19 mouse cellular contexts compared by ENCODE assay signal in the genomic region with DNA sequence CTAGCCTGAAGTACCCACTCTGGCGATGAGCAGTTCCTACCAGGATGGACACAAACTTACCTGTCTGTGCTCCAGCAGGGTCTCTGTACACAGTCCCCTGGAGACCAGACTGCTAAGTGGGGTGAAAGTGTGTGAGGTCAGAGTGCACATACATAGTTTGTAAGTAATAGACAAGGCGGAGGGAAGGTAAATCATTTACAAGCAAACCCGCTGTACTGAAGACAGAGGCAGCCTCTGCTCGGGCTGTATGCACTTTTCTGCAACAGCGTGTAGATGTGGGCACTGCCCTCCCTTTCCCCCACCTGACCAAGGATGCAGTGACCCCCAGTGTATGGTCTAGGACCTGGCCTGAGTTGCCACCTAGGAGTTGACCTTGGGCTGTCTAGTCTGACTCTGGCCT. TPM values are rescaled to one million over a fixed set of nuclear protein-coding genes. Genes with fewer than 3 reads are reported as not detected.
A peak's percentile ranks its signal among the peaks of the same experiment; 100 is the strongest.
DNase-seq lines count a peak whose midpoint lies in the region; ATAC-seq lines count a peak whose summit lies in the region.
"Had no signal": no experiment of that assay in that cellular context is flagged by ENCODE, and none has a peak within 500 bp of the region (broad histone marks: within the 10 kb centered on the region; RNA-seq: fewer than 3 reads in every experiment).

No protein-coding gene starts in this region.

- DNase-seq in intestine, embryonic 14.5 days (ENCODE audit: low spot score), result no peak
- DNase-seq in kidney, adult 9 months, result peak; percentile 72
- peak; percentile 62 to 75 for DNase-seq in kidney, postnatal 25 days
- no peak for DNase-seq in left cerebral cortex, adult 9 months (ENCODE audit: low spot score in 2 of 2)
- no peak for DNase-seq in retina, embryonic 14.5 days (ENCODE audit: low spot score)
- DNase-seq in embryo, embryonic 11 days, result no peak
- DNase-seq: adrenal gland, postnatal 10 days; cerebellum, postnatal 10 days; gastrocnemius, postnatal 25 days; heart, adult 2 months; lung, adult 2 months; lung, postnatal 4 days; right cerebral cortex, postnatal 4 days; thymus, postnatal 14 days had no signal

- H3K9me3 ChIP-seq in intestine, embryonic 14.5 days (ENCODE audit: control insufficient read depth, low read length), result no peaks in the 10 kb centered on the region
- H3K9me3 ChIP-seq in intestine, embryonic 15.5 days, result no peaks in the 10 kb centered on the region
- H3K9me3 ChIP-seq: embryonic facial prominence, embryonic 13.5 days; forebrain, embryonic 15.5 days; midbrain, embryonic 10.5 days had no signal

- H3K4me1 ChIP-seq in intestine, embryonic 14.5 days (replicated peaks; ENCODE audit: control insufficient read depth, insufficient read depth, low read length), result peaks cover 11% of the 10 kb centered on the region
- H3K4me1 ChIP-seq in intestine, embryonic 15.5 days (replicated peaks), result peaks cover 18% of the 10 kb centered on the region

- peak; percentile 44; the same call in 1 of the 2 replicates for ATAC-seq in intestine, embryonic 14.5 days (replicated peaks; ENCODE audit: low FRiP score, low TSS enrichment, low read depth)
- ATAC-seq in intestine, embryonic 15.5 days, result peak; percentile 76
- ATAC-seq: forebrain, embryonic 15.5 days; Patski had no signal

- no peaks in the 10 kb centered on the region for H3K36me3 ChIP-seq in intestine, embryonic 14.5 days (ENCODE audit: control insufficient read depth, insufficient read depth, low read length)
- H3K36me3 ChIP-seq in intestine, embryonic 15.5 days, result no peaks in the 10 kb centered on the region
- H3K36me3 ChIP-seq: embryonic facial prominence, embryonic 13.5 days; forebrain, embryonic 15.5 days; midbrain, embryonic 10.5 days had no signal

- no peaks in the 10 kb centered on the region for H3K27me3 ChIP-seq in intestine, embryonic 14.5 days (replicated peaks; ENCODE audit: control insufficient read depth, insufficient read depth, low read length)
- no peaks in the 10 kb centered on the region; the same call in 1 of the 2 replicates for H3K27me3 ChIP-seq in intestine, embryonic 15.5 days (replicated peaks)
- H3K27me3 ChIP-seq: forebrain, embryonic 15.5 days had no signal

- WGBS in intestine, embryonic 14.5 days, result 46% methylated on average over 5 of the region's 5 CpGs
- WGBS in intestine, embryonic 15.5 days, result 43% methylated on average over 5 of the region's 5 CpGs

- H3K4me3 ChIP-seq in intestine, embryonic 14.5 days (ENCODE audit: low read depth, low read length), result no peak overlapping the region
- H3K4me3 ChIP-seq in intestine, embryonic 15.5 days (replicated peaks), result no peak overlapping the region
- H3K4me3 ChIP-seq: embryonic facial prominence, embryonic 13.5 days; forebrain, embryonic 15.5 days; heart, adult 2 months; midbrain, embryonic 10.5 days had no signal

- H3K4me2 ChIP-seq in intestine, embryonic 14.5 days (ENCODE audit: low read length), result no peak overlapping the region
- H3K4me2 ChIP-seq in intestine, embryonic 15.5 days (replicated peaks), result peak overlapping the region; percentile 34; the same call in 1 of the 2 replicates
- H3K4me2 ChIP-seq: embryonic facial prominence, embryonic 13.5 days; forebrain, embryonic 15.5 days had no signal

- H3K9ac ChIP-seq in intestine, embryonic 14.5 days (ENCODE audit: low read length), result no peak overlapping the region
- H3K9ac ChIP-seq in intestine, embryonic 15.5 days, result no peak overlapping the region
- H3K9ac ChIP-seq: embryonic facial prominence, embryonic 13.5 days; forebrain, embryonic 15.5 days had no signal

- H3K27ac ChIP-seq in intestine, embryonic 14.5 days (ENCODE audit: low read depth), result no peak overlapping the region
- H3K27ac ChIP-seq in intestine, embryonic 15.5 days, result no peak overlapping the region
- H3K27ac ChIP-seq: embryonic facial prominence, embryonic 13.5 days; forebrain, embryonic 15.5 days; heart, adult 2 months; midbrain, embryonic 10.5 days had no signal

RNA-seq across cellular contexts. Expression of a gene that starts 20.6 kb away (rescaled TPM):
- polyA plus RNA-seq in intestine, embryonic 14.5 days (2014; fragmentation: Nextera tagmentation; extraction: Ambion mirVana), result 0.47 and 0.54 TPM in 2 replicates
- 0.30 and 0.45 TPM in 2 replicates for polyA plus RNA-seq in intestine, embryonic 15.5 days (2015; fragmentation: Nextera tagmentation; extraction: Ambion mirVana)
- polyA plus RNA-seq: heart, adult 2 months; Patski had no signal

RNA-seq across cellular contexts. Expression of a gene that starts 57.9 kb away (rescaled TPM):
- polyA plus RNA-seq in intestine, embryonic 14.5 days (2014; fragmentation: Nextera tagmentation; extraction: Ambion mirVana), result 0.35 TPM in 1 of 2 replicates, not detected in the other
- polyA plus RNA-seq in intestine, embryonic 15.5 days (2015; fragmentation: Nextera tagmentation; extraction: Ambion mirVana), result 0.13 and 0.27 TPM in 2 replicates

Comparison
In these comparisons a context has a peak if more than half of its experiments do, and no peak if none do; other contexts are left out.
1. DNase-seq: peak in kidney, adult 9 months (single experiment) and kidney, postnatal 25 days (2 of 2); none in intestine, embryonic 14.5 days (single experiment), left cerebral cortex, adult 9 months (0 of 2), retina, embryonic 14.5 days (single experiment) and embryo, embryonic 11 days (single experiment).